Mouse (Mus musculus) heart, adult 18-20 months (tissue): Measurements from ENCODE around the gene Rac3. TPM values are rescaled to one million over a fixed set of nuclear protein-coding genes. Genes with fewer than 3 reads are reported as not detected.
A peak's percentile ranks its signal among the peaks of the same experiment; 100 is the strongest.
"Not testable (repeated sequence)": the region's sequence is repeated elsewhere in the genome, so short reads cannot be mapped to it uniquely, and the experiment has no call there.

ENCODE experiments used
- DNase-seq, 2 experiments: peaks; one replicate each; pipeline ENCODE4 v3.0.0; 2021 to 2022; ENCODE audit warnings: mixed read lengths in 1 of 2
- total RNA-seq, 2 experiments: library from RNA; stranded (reverse); gene quantifications; 2 replicates each; pipeline ENCODE4 v1.2.3; 2021

Rac3 gene
- total RNA-seq, 2 experiments from 2014 or later, result 1.1 to 1.3 TPM

- DNase-seq, result peak; percentile 40 to 54
Measured at GRCm38 (mm10) chr11:120729432-120730050, 8.3 kb downstream of the Rac3 start.

DNA sequence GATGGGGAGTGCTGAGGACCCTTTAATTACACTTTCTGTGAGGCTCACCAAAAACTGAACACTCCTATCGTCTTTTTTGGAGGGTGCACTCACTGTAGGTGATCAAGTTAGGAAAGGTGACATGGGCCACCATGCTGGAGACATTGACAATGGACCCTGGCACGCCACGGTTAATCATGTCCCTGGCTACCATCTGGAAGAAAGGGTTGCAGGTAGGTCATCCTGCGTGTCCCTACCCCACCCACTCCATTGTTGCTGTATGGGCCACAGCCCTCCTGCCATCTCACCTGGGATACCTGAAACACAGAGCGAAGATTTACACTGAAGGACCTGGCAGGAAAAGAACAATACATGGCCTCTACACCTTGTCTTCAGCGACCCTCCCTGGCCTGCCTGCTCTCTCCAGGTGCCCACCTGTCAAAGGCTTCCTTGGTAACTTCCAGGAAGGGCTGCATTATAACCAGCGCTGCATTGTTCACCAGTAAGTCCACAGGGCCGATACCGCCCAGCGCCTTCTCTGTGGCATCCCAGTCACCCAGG is 9.1 kb downstream of the Rac3 start:
- DNase-seq, result peak in 1 of 2 experiments; percentile 1

DNA sequence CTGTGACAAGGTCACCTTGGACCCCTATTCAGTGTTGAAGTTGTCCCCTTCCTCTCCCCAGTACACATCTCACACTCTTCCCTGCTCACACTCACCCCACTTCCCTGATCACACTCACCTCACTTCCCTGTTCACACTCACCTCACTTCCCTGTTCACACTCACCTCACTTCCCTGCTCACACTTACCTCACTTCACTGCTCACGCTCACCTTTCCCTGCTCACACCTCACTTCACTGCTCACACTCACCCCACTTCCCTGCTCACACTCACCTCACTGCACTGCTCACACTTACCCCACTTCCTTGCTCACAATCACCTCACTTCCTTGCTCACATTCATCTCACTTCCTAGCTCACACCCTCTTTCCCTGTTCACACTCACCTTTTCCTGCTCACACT is 10.1 kb downstream of the Rac3 start:
- DNase-seq, result peak in 1 of 2 experiments; percentile 1

DNA sequence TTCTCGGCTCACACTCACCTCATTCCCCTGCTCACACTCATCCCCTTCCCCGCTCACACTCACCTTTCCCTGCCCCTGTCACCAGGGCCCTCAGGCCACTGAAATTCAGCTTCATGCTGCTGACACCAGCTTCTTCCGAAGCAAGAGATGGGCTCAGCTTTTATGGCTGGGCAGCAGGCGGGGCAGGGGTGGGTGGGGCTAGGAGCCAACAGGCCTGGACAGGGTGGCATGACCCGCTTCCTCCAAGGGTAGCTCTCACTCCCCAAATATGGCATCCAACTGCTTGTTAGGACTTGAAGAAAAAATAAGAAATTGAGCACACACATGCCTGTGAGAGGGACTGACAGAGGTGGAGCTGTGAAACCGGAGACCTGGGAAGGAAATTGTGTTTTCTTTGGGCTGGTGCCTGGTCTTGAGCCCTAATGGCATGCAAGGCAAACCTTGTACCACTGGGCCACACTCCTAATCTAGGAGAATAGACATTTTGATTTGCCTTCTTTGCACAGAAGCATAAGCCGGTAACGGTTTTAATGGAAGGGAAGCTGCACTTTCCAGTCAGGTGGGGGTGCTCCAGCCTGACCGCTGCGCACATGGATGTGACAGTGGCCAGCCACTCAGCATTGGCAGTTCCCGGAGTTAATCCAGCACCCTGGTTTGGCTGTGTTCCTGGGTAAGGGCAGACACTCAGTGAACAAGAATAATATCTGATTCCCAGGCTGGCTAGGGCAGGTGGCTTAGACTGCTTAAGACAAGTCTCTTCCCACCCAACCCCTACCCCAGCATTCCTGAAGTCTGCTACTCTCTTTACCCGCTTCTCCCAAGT is 10.8 kb downstream of the Rac3 start, which contains the start of gene Cbr2:
TSS of gene Cbr2 (minus strand) at position 257 of the 823 bp plus-strand sequence.
- DNase-seq, result peak; percentile 72 to 80

GRCm38 (mm10) chr11:120733521-120733920 is 12.3 kb downstream of the Rac3 start:
- DNase-seq, result peak; percentile 66 to 83

DNA sequence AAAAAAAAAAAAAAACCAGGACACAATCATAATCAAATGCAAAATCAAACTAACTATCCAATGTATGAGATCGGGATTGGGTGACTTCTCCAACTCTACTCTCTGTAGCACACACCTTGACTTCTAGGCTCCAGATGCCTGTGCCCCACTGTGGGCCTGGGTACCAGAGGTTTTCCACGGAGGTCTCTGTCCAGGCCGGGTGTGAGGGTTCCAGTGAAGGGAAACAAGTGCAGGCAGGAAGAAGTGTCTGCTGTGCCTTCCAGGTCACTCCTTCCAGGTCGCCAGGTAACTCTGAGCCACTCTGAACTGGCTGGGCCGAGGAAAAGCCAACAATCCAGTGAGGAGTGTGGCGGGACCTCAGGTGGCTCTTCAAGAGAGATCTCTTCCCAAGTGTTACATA is 15.2 kb downstream of the Rac3 start:
- DNase-seq, result no peak

DNA sequence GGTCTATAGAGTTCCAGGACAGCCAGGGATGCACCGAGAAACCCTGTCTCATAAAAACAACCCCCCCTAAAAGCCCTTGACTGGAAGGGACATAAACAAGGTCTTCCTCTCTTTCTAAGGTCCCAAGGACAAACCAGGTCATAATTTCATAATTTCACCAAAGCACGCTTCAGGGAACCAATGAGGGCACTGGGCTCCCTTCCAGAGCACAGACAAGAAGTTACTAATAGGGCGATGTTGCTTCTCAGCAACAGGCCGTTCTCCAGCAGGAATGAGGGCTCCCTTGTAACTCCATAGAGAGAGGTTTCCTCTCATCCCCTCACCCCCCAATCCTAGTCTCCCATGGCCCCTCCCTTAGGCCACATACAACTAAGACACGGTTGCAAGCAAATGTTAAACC is 19.7 kb downstream of the Rac3 start:
- DNase-seq, result no peak

DNA sequence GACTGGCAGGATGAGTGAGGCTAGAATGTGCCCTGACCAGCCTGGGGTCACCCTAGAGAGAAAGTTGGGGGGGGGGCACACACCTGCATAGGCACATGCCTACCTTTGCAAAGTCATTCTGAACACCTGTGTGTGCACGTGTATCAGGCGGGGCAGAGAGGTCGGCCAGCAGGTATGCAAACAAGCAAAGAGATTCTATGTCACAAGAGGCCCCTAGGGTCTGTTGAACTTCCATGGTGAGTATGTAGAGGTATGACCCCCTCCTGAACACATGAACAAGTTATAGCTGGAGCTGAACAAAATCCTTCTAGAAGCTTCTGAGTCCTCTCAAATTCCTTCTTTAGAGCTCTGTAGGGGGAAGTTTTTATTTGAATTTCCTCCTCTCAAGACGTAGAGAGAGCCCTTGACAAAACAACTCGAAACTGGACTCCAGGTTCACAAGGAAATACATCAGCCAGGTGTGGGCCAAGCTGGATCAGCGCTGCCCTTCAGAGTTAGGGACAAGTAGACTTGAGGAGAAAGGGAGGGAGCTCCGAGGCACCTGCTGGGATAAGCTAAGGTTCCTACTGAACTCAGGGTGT is 22.9 kb downstream of the Rac3 start:
- DNase-seq, result no peak

- DNase-seq, result peak in 1 of 2 experiments; percentile 52
Measured at GRCm38 (mm10) chr11:120747974-120748373, 26.7 kb downstream of the Rac3 start.

DNA sequence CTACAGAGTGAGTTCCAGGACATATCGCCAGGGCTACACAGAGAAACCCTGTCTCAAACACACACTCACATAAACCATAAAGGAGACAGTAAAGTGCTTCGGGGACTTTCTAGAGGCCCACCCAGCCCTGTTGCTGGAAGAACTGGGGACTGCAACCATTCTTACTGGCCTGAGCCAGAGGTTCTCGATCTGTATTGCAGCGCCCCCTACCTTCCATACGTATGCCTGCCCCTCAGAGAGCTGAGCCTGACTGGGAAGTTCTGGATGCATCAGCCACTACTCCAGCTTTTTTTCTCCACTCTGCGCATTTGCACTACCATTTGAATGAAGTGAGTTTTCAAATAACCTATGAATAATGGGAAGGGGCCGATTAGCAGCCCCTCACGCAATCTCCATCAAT is 28.2 kb downstream of the Rac3 start:
- DNase-seq, result peak in 1 of 2 experiments; percentile 49

GRCm38 (mm10) chr11:120751606-120752005 is 30.3 kb downstream of the Rac3 start:
- DNase-seq, result no peak

DNA sequence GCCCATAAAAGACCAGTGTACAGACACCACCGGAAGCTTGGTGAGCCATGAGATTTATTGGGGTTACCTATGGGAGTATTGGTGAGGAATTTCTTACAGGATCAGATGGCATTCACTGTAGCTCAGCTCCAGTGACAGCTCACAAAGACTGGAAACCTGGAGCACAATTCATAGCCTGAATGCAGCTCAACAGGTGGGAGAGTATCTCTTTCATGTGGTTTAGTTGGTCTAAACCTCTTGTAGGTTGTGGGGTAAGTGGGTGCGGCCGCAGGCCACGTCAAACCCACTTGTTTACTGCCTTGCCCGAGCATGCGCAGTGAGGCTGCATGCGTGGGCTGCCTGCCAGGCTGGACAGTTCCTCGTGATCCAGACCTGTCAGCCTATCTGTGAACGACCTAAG is 39.0 kb downstream of the Rac3 start:
- no peak for DNase-seq

- no peak for DNase-seq
Measured at GRCm38 (mm10) chr11:120761811-120762671, 40.8 kb downstream of the Rac3 start.

DNA sequence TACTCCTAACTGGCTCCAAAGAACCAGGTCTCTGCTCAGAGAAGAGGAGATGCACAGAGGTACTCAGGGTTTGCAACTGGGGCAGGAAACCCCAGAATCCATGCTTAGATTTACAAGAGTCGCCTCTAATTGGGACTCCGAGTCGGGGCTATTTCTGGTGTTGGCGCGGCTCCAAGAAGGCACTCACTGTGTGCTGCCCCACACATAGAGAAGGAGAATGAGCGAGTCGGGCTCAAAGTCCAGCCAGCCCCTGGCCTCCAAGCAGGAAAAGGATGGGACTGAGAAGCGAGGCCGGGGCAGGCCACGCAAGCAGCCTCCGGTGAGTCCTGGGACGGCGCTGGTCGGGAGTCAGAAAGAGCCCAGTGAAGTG is 41.4 kb downstream of the Rac3 start, which contains the start of gene Hmga1b:
TSS of gene Hmga1b (plus strand) at position 123 of the 370 bp plus-strand sequence.
- not testable (repeated sequence) for DNase-seq

- DNase-seq, result not testable (repeated sequence)
Measured at GRCm38 (mm10) chr11:120763121-120763999, 42.1 kb downstream of the Rac3 start.

GRCm38 (mm10) chr11:120767023-120767422 is 45.8 kb downstream of the Rac3 start:
- not testable (repeated sequence) for DNase-seq

DNA sequence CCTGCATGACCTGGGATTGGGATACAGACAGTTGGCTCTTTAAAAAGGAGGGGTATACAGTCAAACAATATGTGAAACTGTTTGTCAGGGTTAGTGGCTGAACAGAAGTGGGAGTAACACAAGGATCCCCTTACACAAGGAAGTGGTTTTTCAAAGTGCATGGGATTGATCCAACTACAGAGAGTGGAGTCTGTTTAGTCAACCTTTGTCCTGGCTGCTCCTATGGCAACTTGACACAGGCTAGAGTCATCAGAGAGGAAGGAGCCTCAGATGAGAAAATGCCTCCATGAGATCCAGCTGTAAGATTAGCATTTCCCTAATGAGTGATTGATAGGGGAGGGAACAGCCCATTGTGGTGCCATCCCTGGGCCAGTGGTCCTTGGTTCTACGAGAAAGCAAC is 46.9 kb downstream of the Rac3 start:
- no peak for DNase-seq

DNA sequence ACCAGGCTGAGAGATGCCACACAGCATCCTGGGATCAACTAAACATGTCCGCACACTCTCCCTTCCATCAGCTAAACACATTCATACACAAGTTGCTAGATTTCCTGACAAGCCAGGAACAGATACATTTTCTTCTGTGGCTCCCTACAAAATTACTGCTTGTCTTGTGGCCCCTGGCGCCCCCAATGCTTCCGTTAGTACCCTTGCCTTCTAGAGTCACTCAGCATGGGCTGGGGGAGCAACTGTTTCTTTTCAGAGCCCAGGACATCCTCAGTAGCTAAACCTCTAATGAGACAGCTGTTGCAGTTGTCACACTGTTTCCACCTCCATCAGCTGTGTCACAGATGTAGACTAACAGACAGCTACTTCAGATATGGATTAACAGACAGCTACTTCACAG is 51.5 kb downstream of the Rac3 start:
- DNase-seq, result no peak
